Mouse (Mus musculus) spleen, adult 18-20 months (tissue): ENCODE results near the gene Pwwp2b.

Experiments
- DNase-seq, 2 experiments: peaks; one replicate each; pipeline ENCODE4 v3.0.0; 2022; ENCODE audit warnings: mixed read lengths in 2 of 2

Gene Pwwp2b

GRCm38 (mm10) chr7:139301505-139301904, 53.2 kb downstream of the Pwwp2b start:
- no peak for DNase-seq

- DNase-seq: no peak
Measured at GRCm38 (mm10) chr7:139302314-139302713, 54.0 kb downstream of the Pwwp2b start.

GRCm38 (mm10) chr7:139303280-139304011, 55.2 kb downstream of the Pwwp2b start:
- peak; percentile 58 to 84 for DNase-seq

- no peak for DNase-seq
Measured at GRCm38 (mm10) chr7:139304322-139304721, 56.0 kb downstream of the Pwwp2b start.

- no peak for DNase-seq
Measured at GRCm38 (mm10) chr7:139307056-139307455, 58.8 kb downstream of the Pwwp2b start.

- DNase-seq: no peak
Measured at GRCm38 (mm10) chr7:139308140-139308895, 60.0 kb downstream of the Pwwp2b start.

GRCm38 (mm10) chr7:139309106-139309505, 60.8 kb downstream of the Pwwp2b start:
- no peak for DNase-seq

GRCm38 (mm10) chr7:139310487-139310951, 62.2 kb downstream of the Pwwp2b start:
- no peak for DNase-seq

- DNase-seq: no peak
Measured at GRCm38 (mm10) chr7:139312686-139313085, 64.4 kb downstream of the Pwwp2b start.

GRCm38 (mm10) chr7:139313413-139313812, 65.1 kb downstream of the Pwwp2b start:
- DNase-seq: no peak

GRCm38 (mm10) chr7:139314716-139315115, 66.4 kb downstream of the Pwwp2b start:
- no peak for DNase-seq

- no peak for DNase-seq
Measured at GRCm38 (mm10) chr7:139319006-139319411, 70.7 kb downstream of the Pwwp2b start.
